Mouse (Mus musculus) MEL (cell line): ENCODE results near the gene Fut1. TPM values are rescaled to one million over a fixed set of nuclear protein-coding genes. Genes with fewer than 3 reads are reported as not detected.
A peak's percentile ranks its signal among the peaks of the same experiment; 100 is the strongest.

Experiments
- DNase-seq: peaks from one replicate; pipeline ENCODE4 v3.0.0; 2011; ENCODE audit warnings: low read depth, low spot score
- H3K27ac ChIP-seq: 2 replicates; pipeline ENCODE4 v1.5.1; 2012; ENCODE audit warnings: low read depth, mild to moderate bottlenecking, control low read depth, low read length, moderate library complexity; ENCODE audit not compliant: control insufficient read depth
- H3K27me3 ChIP-seq, 2 experiments: fragments of 150-350 bp in 1 of 2; sonication (generic) in 1 of 2; 2 replicates each; pipeline ENCODE4 v1.6.1; 2012; ENCODE audit warnings: low read length in 2 of 2, mild to moderate bottlenecking in 2 of 2, improper control_type of control experiment in 1 of 2, moderate library complexity in 1 of 2; ENCODE audit not compliant: insufficient read depth in 2 of 2, control insufficient read depth in 1 of 2
- H3K36me3 ChIP-seq, 2 experiments: 2 replicates each; pipeline ENCODE4 v1.6.1; 2012 to 2014; ENCODE audit warnings: low read length in 2 of 2, improper control_type of control experiment in 1 of 2, inconsistent platforms in 1 of 2, mild to moderate bottlenecking in 1 of 2; ENCODE audit not compliant: insufficient read depth in 2 of 2, control insufficient read depth in 1 of 2
- H3K4me1 ChIP-seq, 2 experiments: fragments of 150-350 bp in 1 of 2; sonication (generic) in 1 of 2; 2 replicates each; pipeline ENCODE4 v1.6.1; 2012; ENCODE audit warnings: low read length in 2 of 2, improper control_type of control experiment in 1 of 2, mild to moderate bottlenecking in 1 of 2; ENCODE audit not compliant: insufficient read depth in 2 of 2, control insufficient read depth in 1 of 2
- H3K4me3 ChIP-seq, 2 experiments: fragments of 150-350 bp in 1 of 2; sonication (generic) in 1 of 2; 2 replicates each; pipeline ENCODE4 v1.5.1; 2012; ENCODE audit warnings: low read depth in 2 of 2, low read length in 2 of 2, mild to moderate bottlenecking in 2 of 2, moderate library complexity in 2 of 2, control low read depth in 1 of 2, improper control_type of control experiment in 1 of 2; ENCODE audit not compliant: control insufficient read depth in 1 of 2, insufficient read depth in 1 of 2
- H3K79me2 ChIP-seq: 2 replicates; pipeline ENCODE4 v1.6.1; 2012; ENCODE audit warnings: mild to moderate bottlenecking, low read length, moderate library complexity; ENCODE audit not compliant: control insufficient read depth, poor library complexity, insufficient read depth
- H3K9ac ChIP-seq: 2 replicates; pipeline ENCODE4 v1.6.1; 2012; ENCODE audit warnings: low read depth, mild to moderate bottlenecking, control low read depth, low read length, moderate library complexity; ENCODE audit not compliant: control insufficient read depth, poor library complexity, severe bottlenecking
- H3K9me3 ChIP-seq: fragments of 150-350 bp; sonication (generic); replicated peaks from 2 replicates; pipeline ENCODE4 v1.6.1; 2012; ENCODE audit warnings: mild to moderate bottlenecking, low read length, improper control_type of control experiment, moderate library complexity; ENCODE audit not compliant: insufficient read depth
- BHLHE40 ChIP-seq: IDR thresholded peaks from 2 replicates; pipeline ENCODE4 v1.6.1; 2012; ENCODE audit warnings: low read depth, mild to moderate bottlenecking, inconsistent platforms, low read length, improper control_type of control experiment, borderline replicate concordance
- CHD1 ChIP-seq: IDR thresholded peaks from 2 replicates; pipeline ENCODE4 v1.6.1; 2012; ENCODE audit warnings: low read depth, mild to moderate bottlenecking, inconsistent platforms, low read length, improper control_type of control experiment
- CTCF ChIP-seq, 3 experiments: IDR thresholded peaks in 2 of 3; conservative IDR thresholded peaks in 1 of 3; 2 replicates each; pipeline ENCODE4 v1.5.1; 2011 to 2012; ENCODE audit warnings: low read length in 3 of 3, low read depth in 2 of 3, mild to moderate bottlenecking in 2 of 3, improper control_type of control experiment in 1 of 3, inconsistent platforms in 1 of 3, mixed read lengths in 1 of 3, moderate library complexity in 1 of 3; ENCODE audit not compliant: control insufficient read depth in 1 of 3, insufficient read depth in 1 of 3, poor library complexity in 1 of 3, severe bottlenecking in 1 of 3
- E2F4 ChIP-seq: IDR thresholded peaks from 2 replicates; pipeline ENCODE4 v1.6.1; 2011; ENCODE audit warnings: low read depth, low read length, improper control_type of control experiment, borderline replicate concordance
- ELF1 ChIP-seq: IDR thresholded peaks from 2 replicates; pipeline ENCODE4 v1.6.1; 2014; ENCODE audit warnings: low read depth, mild to moderate bottlenecking, inconsistent platforms, low read length, improper control_type of control experiment, moderate library complexity
- EP300 ChIP-seq, 2 experiments: IDR thresholded peaks; 2 replicates each; pipeline ENCODE4 v1.6.1; 2011; ENCODE audit warnings: improper control_type of control experiment in 2 of 2, low read length in 2 of 2, low read depth in 1 of 2, mild to moderate bottlenecking in 1 of 2
- ETS1 ChIP-seq: IDR thresholded peaks from 2 replicates; pipeline ENCODE4 v1.6.1; 2012; ENCODE audit warnings: low read depth, mild to moderate bottlenecking, inconsistent platforms, low read length, improper control_type of control experiment, moderate library complexity
- GABPA ChIP-seq: IDR thresholded peaks from 2 replicates; pipeline ENCODE4 v1.6.1; 2012; ENCODE audit warnings: low read depth, mild to moderate bottlenecking, inconsistent platforms, low read length, improper control_type of control experiment, moderate library complexity
- HCFC1 ChIP-seq: IDR thresholded peaks from 2 replicates; pipeline ENCODE4 v1.6.1; 2012; ENCODE audit warnings: low read depth, mild to moderate bottlenecking, inconsistent platforms, low read length, improper control_type of control experiment, moderate library complexity
- JUND ChIP-seq: IDR thresholded peaks from 2 replicates; pipeline ENCODE4 v1.6.1; 2011; ENCODE audit warnings: low read depth, mild to moderate bottlenecking, improper control_type of control experiment, low read length
- KAT2A ChIP-seq: conservative IDR thresholded peaks from 2 replicates; pipeline ENCODE4 v1.6.1; 2012; ENCODE audit warnings: low read depth, low read length, improper control_type of control experiment, inconsistent platforms
- MAX ChIP-seq: IDR thresholded peaks from 2 replicates; pipeline ENCODE4 v1.6.1; 2011; ENCODE audit warnings: low read length, improper control_type of control experiment
- MAZ ChIP-seq: IDR thresholded peaks from 2 replicates; pipeline ENCODE4 v1.6.1; 2012; ENCODE audit warnings: low read depth, mild to moderate bottlenecking, inconsistent platforms, low read length, improper control_type of control experiment
- MEF2A ChIP-seq: IDR thresholded peaks from 2 replicates; pipeline ENCODE4 v1.6.1; 2014; ENCODE audit warnings: low read depth, mild to moderate bottlenecking, inconsistent platforms, low read length, improper control_type of control experiment; ENCODE audit not compliant: poor library complexity, insufficient replicate concordance, severe bottlenecking; ENCODE audit errors: extremely low read depth
- MXI1 ChIP-seq: IDR thresholded peaks from 2 replicates; pipeline ENCODE4 v1.6.1; 2011; ENCODE audit warnings: mild to moderate bottlenecking, low read depth, low read length, improper control_type of control experiment
- MYC ChIP-seq: IDR thresholded peaks from 2 replicates; pipeline ENCODE4 v1.6.1; 2011; ENCODE audit warnings: low read depth, mild to moderate bottlenecking, low read length, improper control_type of control experiment, moderate library complexity
- NELFE ChIP-seq: IDR thresholded peaks from 2 replicates; pipeline ENCODE4 v1.6.1; 2011; ENCODE audit warnings: low read depth, low read length, improper control_type of control experiment
- NRF1 ChIP-seq: IDR thresholded peaks from 2 replicates; pipeline ENCODE4 v1.6.1; 2014; ENCODE audit warnings: low read depth, mild to moderate bottlenecking, inconsistent platforms, low read length, improper control_type of control experiment, moderate library complexity; ENCODE audit not compliant: poor library complexity, insufficient read depth, severe bottlenecking
- POLR2A ChIP-seq, 2 experiments: IDR thresholded peaks; 2 replicates each; pipeline ENCODE4 v1.6.1; 2011 to 2012; ENCODE audit warnings: low read length in 2 of 2, mild to moderate bottlenecking in 2 of 2, control low read depth in 1 of 2, improper control_type of control experiment in 1 of 2, low read depth in 1 of 2, moderate library complexity in 1 of 2; ENCODE audit not compliant: control insufficient read depth in 1 of 2, insufficient read depth in 1 of 2, poor library complexity in 1 of 2
- POLR2AphosphoS2 ChIP-seq: IDR thresholded peaks from 2 replicates; pipeline ENCODE4 v1.6.1; 2011; ENCODE audit warnings: low read length, improper control_type of control experiment
- POLR2AphosphoS5 ChIP-seq: IDR thresholded peaks from 2 replicates; pipeline ENCODE4 v1.6.1; 2012; ENCODE audit warnings: low read depth, borderline replicate concordance, mild to moderate bottlenecking, inconsistent platforms, low read length, moderate library complexity, mixed read lengths
- RAD21 ChIP-seq: IDR thresholded peaks from 2 replicates; pipeline ENCODE4 v1.6.1; 2011; ENCODE audit warnings: mild to moderate bottlenecking, low read depth, low read length, improper control_type of control experiment
- RCOR1 ChIP-seq: IDR thresholded peaks from 2 replicates; pipeline ENCODE4 v1.6.1; 2012; ENCODE audit warnings: low read depth, mild to moderate bottlenecking, inconsistent platforms, low read length, improper control_type of control experiment
- SIN3A ChIP-seq: IDR thresholded peaks from 2 replicates; pipeline ENCODE4 v1.6.1; 2012; ENCODE audit warnings: low read length, improper control_type of control experiment, inconsistent platforms
- SMC3 ChIP-seq: IDR thresholded peaks from 2 replicates; pipeline ENCODE4 v1.6.1; 2011; ENCODE audit warnings: low read depth, low read length, improper control_type of control experiment
- TAL1 ChIP-seq: IDR thresholded peaks from 2 replicates; pipeline ENCODE4 v1.6.1; 2012; ENCODE audit warnings: mild to moderate bottlenecking, inconsistent platforms, low read length, moderate library complexity, mixed read lengths
- TBP ChIP-seq: IDR thresholded peaks from 2 replicates; pipeline ENCODE4 v1.8.0; 2011; ENCODE audit warnings: low read depth, low read length, improper control_type of control experiment
- TCF12 ChIP-seq: IDR thresholded peaks from 2 replicates; pipeline ENCODE4 v1.6.1; 2014; ENCODE audit warnings: low read depth, mild to moderate bottlenecking, inconsistent platforms, low read length, improper control_type of control experiment, moderate library complexity
- UBTF ChIP-seq: IDR thresholded peaks from 2 replicates; pipeline ENCODE4 v1.6.1; 2012; ENCODE audit warnings: low read depth, mild to moderate bottlenecking, inconsistent platforms, low read length, improper control_type of control experiment, moderate library complexity, borderline replicate concordance; ENCODE audit not compliant: insufficient read depth
- USF1 ChIP-seq: IDR thresholded peaks from 2 replicates; pipeline ENCODE4 v1.6.1; 2014; ENCODE audit warnings: low read depth, mild to moderate bottlenecking, inconsistent platforms, low read length, improper control_type of control experiment, moderate library complexity
- USF2 ChIP-seq, 2 experiments: IDR thresholded peaks; 2 replicates each; pipeline ENCODE4 v1.6.1; 2011 to 2012; ENCODE audit warnings: improper control_type of control experiment in 2 of 2, low read length in 2 of 2, borderline replicate concordance in 1 of 2, inconsistent platforms in 1 of 2, low read depth in 1 of 2, mild to moderate bottlenecking in 1 of 2; ENCODE audit not compliant: insufficient read depth in 1 of 2
- ZC3H11A ChIP-seq: IDR thresholded peaks from 2 replicates; pipeline ENCODE4 v1.6.1; 2012; ENCODE audit warnings: low read depth, mild to moderate bottlenecking, inconsistent platforms, low read length, improper control_type of control experiment
- ZKSCAN1 ChIP-seq: IDR thresholded peaks from 2 replicates; pipeline ENCODE4 v1.6.1; 2012; ENCODE audit warnings: low read depth, mild to moderate bottlenecking, inconsistent platforms, low read length, improper control_type of control experiment, moderate library complexity
- ZMIZ1 ChIP-seq: IDR thresholded peaks from 2 replicates; pipeline ENCODE4 v1.6.1; 2012; ENCODE audit warnings: low read depth, mild to moderate bottlenecking, inconsistent platforms, low read length, improper control_type of control experiment, moderate library complexity
- polyA plus RNA-seq, 2 experiments: library from polyadenylated mRNA; stranded (reverse) in 1 of 2; unstranded in 1 of 2; fragments of >175 nt in 1 of 2; fragments of >200 nt in 1 of 2; gene quantifications; 2 replicates each; pipeline versions ENCODE4 v1.2.1 to v1.2.4; 2012; ENCODE audit warnings: low replicate concordance in 2 of 2, low read depth in 1 of 2; ENCODE audit not compliant: insufficient read length in 2 of 2, insufficient read depth in 1 of 2, missing spikeins in 1 of 2
- total RNA-seq: library from RNA; depleted of rRNA; stranded (reverse); fragments of 300-350 nt; gene quantifications from 2 replicates; pipeline ENCODE4 v1.2.3, GENCODE M21; 2012

Fut1 gene
- total and polyA plus RNA-seq, 3 experiments, result 0.04 TPM; not detected in 2

DNA sequence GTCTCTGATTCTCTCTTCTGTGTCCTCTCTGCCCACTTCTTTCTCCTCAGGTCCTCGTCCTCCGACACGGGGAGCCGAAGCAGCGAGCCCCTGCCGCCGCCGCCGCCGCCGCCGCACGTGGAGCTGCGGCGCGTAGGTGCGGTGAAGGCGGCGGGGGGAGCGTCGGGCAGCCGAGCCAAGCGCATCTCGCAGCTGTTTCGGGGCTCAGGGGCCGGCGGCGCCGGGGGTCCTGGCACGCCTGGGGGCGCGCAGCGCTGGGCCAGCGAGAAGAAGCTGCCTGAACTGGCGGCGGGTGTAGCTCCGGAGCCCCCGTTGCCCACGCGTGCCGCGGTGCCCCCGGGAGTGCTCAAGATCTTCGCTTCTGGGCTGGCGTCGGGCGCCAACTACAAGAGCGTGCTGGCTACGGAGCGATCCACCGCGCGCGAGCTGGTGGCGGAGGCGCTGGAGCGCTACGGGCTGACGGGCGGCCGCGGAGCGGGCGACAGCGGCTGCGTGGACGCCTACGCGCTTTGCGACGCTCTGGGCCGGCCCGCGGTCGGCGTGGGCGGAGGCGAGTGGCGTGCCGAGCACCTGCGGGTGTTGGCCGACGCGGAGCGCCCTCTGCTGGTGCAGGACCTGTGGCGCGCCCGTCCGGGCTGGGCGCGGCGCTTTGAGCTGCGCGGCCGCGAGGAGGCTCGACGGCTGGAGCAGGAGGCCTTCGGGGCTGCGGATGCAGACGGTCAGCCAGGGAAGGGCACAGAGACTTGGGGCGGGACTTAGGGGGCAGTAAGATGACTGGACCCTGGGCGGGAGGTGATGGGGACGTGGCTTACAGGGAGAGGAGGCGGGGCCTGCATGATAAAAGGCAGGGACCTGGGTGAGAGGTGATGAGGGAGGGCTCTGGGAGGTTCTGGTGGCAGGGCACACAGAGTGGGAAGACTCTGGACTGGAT lies 11.5 kb downstream of the Fut1 start:
- Histone ChIP-seq H3K36me3 (no peaks in the 10 kb centered on the region), H3K27me3 (no peaks in the 10 kb centered on the region), H3K4me1 (peaks cover 0 to 13% of the 10 kb centered on the region in 2 experiments; a peak in 1 of 4 replicates), H3K9me3 (no peaks in the 10 kb centered on the region), H3K9ac (peak overlapping the region; percentile 88), H3K79me2 (peaks cover 2% of the 10 kb centered on the region; the same call in 1 of the 2 replicates), H3K4me3 (peak overlapping the region; percentile 59 to 60), H3K27ac (no peak overlapping the region)
- DNase-seq, result peak; percentile 89
- TF ChIP-seq CHD1 (no peak), NELFE (peak; percentile 57), TCF12 (peak; percentile 46; the same call in 1 of the 2 replicates), TAL1 (no peak), UBTF (0 out of 2 replicates have a peak, but pooled peaks have one; percentile 67), ZC3H11A (peak; percentile 47; the same call in 1 of the 2 replicates), BHLHE40 (peak; percentile 80), SIN3A (peak; percentile 71), USF2 (IDR thresholded peaks at IDR 0.05; ENCODE audit: borderline replicate concordance in 1 of 2, insufficient read depth in 1 of 2, low read depth in 1 of 2, low read length in 2 of 2) (no peak), MYC (0 out of 2 replicates have a peak, but pooled peaks have one; percentile 39), TBP (no peak), ELF1 (0 out of 2 replicates have a peak, but pooled peaks have one; percentile 27), EP300 (IDR thresholded peaks at IDR 0.05; ENCODE audit: low read depth in 1 of 2, low read length in 2 of 2) (no peak), CTCF (IDR thresholded peaks at IDR 0.05 in 2 of 3, conservative IDR thresholded peaks at IDR 0.05 in 1 of 3; ENCODE audit: control insufficient read depth in 1 of 3, insufficient read depth in 1 of 3, low read depth in 2 of 3, low read length in 3 of 3, poor library complexity in 1 of 3, severe bottlenecking in 1 of 3) (peak; percentile 58 to 93 (median 89)), USF1 (no peak), POLR2AphosphoS2 (no peak; the same call in 1 of the 2 replicates), ZKSCAN1 (no peak), ETS1 (peak; percentile 35; the same call in 1 of the 2 replicates), RCOR1 (no peak), POLR2A (IDR thresholded peaks at IDR 0.05; ENCODE audit: control insufficient read depth in 1 of 2, insufficient read depth in 1 of 2, low read depth in 1 of 2, low read length in 2 of 2, poor library complexity in 1 of 2) (peak; percentile 62 to 65; a peak in 3 of 4 replicates), RAD21 (peak; percentile 58), E2F4 (no peak), POLR2AphosphoS5 (no peak), MEF2A (no peak), GABPA (no peak), SMC3 (peak; percentile 76), HCFC1 (peak; percentile 57), JUND (no peak), NRF1 (peak; percentile 46; the same call in 1 of the 2 replicates), MAZ (peak; percentile 75; the same call in 1 of the 2 replicates), MAX (peak; percentile 85), KAT2A (no peak), ZMIZ1 (no peak), MXI1 (peak; percentile 72)
